Mouse (Mus musculus): ENCODE measurements around the gene Olfr315. TPM values are rescaled to one million over a fixed set of nuclear protein-coding genes. Genes with fewer than 3 reads are reported as not detected.

Olfr315 gene
- polyA plus RNA-seq, 1 experiment from 2014 or later, result not detected

Other genes starting within 250 kb of the Olfr315 start
- not detected in 2 replicates for gene Olfr330, start 238.4 kb upstream of the Olfr315 start, polyA plus RNA-seq (2016; fragmentation: Nextera tagmentation; extraction: Ambion mirVana)
- gene Olfr329-ps, start 226.8 kb upstream of the Olfr315 start, polyA plus RNA-seq (2016; fragmentation: Nextera tagmentation; extraction: Ambion mirVana), result not detected in 2 replicates
- gene Olfr328, start 217.6 kb upstream of the Olfr315 start, polyA plus RNA-seq (2016; fragmentation: Nextera tagmentation; extraction: Ambion mirVana), result 0.09 TPM in 1 of 2 replicates, not detected in the other
- gene Olfr224, start 202.6 kb upstream of the Olfr315 start, polyA plus RNA-seq (2016; fragmentation: Nextera tagmentation; extraction: Ambion mirVana), result not detected in 2 replicates
- gene Olfr325, start 195.5 kb upstream of the Olfr315 start, polyA plus RNA-seq (2016; fragmentation: Nextera tagmentation; extraction: Ambion mirVana), result not detected in 2 replicates
- not detected in 2 replicates for gene Olfr324, start 178.1 kb upstream of the Olfr315 start, polyA plus RNA-seq (2016; fragmentation: Nextera tagmentation; extraction: Ambion mirVana)
- gene 2210407C18Rik, start 157.1 kb upstream of the Olfr315 start, polyA plus RNA-seq (2016; fragmentation: Nextera tagmentation; extraction: Ambion mirVana), result not detected in 2 replicates
- not detected in 2 replicates for gene Olfr323, start 142.7 kb upstream of the Olfr315 start, polyA plus RNA-seq (2016; fragmentation: Nextera tagmentation; extraction: Ambion mirVana)
- gene Trim58, start 132.7 kb upstream of the Olfr315 start, polyA plus RNA-seq (2016; fragmentation: Nextera tagmentation; extraction: Ambion mirVana), result 0.41 and 0.44 TPM in 2 replicates
- gene Olfr322, start 114.4 kb upstream of the Olfr315 start, polyA plus RNA-seq (2016; fragmentation: Nextera tagmentation; extraction: Ambion mirVana), result not detected in 2 replicates
- gene Olfr320, start 92.1 kb upstream of the Olfr315 start, polyA plus RNA-seq (2016; fragmentation: Nextera tagmentation; extraction: Ambion mirVana), result not detected in 2 replicates
- gene Olfr319, start 74.0 kb upstream of the Olfr315 start, polyA plus RNA-seq (2016; fragmentation: Nextera tagmentation; extraction: Ambion mirVana), result not detected in 2 replicates
- not detected in 2 replicates for gene Olfr318, start 49.2 kb upstream of the Olfr315 start, polyA plus RNA-seq (2016; fragmentation: Nextera tagmentation; extraction: Ambion mirVana)
- gene Olfr317, start 34.0 kb upstream of the Olfr315 start, polyA plus RNA-seq (2016; fragmentation: Nextera tagmentation; extraction: Ambion mirVana), result 0.06 and 0.16 TPM in 2 replicates
- gene Olfr316, start 20.5 kb upstream of the Olfr315 start, polyA plus RNA-seq (2016; fragmentation: Nextera tagmentation; extraction: Ambion mirVana), result not detected in 2 replicates
- gene Olfr314, start 9.8 kb downstream of the Olfr315 start, polyA plus RNA-seq (2016; fragmentation: Nextera tagmentation; extraction: Ambion mirVana), result not detected in 2 replicates
- gene Fam183b, start 28.8 kb downstream of the Olfr315 start, polyA plus RNA-seq (2016; fragmentation: Nextera tagmentation; extraction: Ambion mirVana), result 5.2 and 7.4 TPM in 2 replicates
- gene Olfr313, start 41.8 kb downstream of the Olfr315 start, polyA plus RNA-seq (2016; fragmentation: Nextera tagmentation; extraction: Ambion mirVana), result not detected in 2 replicates
- not detected in 2 replicates for gene Olfr312, start 56.0 kb downstream of the Olfr315 start, polyA plus RNA-seq (2016; fragmentation: Nextera tagmentation; extraction: Ambion mirVana)
- not detected in 2 replicates for gene Olfr311, start 66.1 kb downstream of the Olfr315 start, polyA plus RNA-seq (2016; fragmentation: Nextera tagmentation; extraction: Ambion mirVana)
- gene Gm12258, start 74.0 kb downstream of the Olfr315 start, polyA plus RNA-seq (2016; fragmentation: Nextera tagmentation; extraction: Ambion mirVana), result 16.8 and 18.2 TPM in 2 replicates
- 10.7 and 10.8 TPM in 2 replicates for gene 2810021J22Rik, start 94.0 kb downstream of the Olfr315 start, polyA plus RNA-seq (2016; fragmentation: Nextera tagmentation; extraction: Ambion mirVana)
- gene Zfp39, start 131.0 kb downstream of the Olfr315 start, polyA plus RNA-seq (2016; fragmentation: Nextera tagmentation; extraction: Ambion mirVana), result 4.3 and 7.0 TPM in 2 replicates
- not detected in 2 replicates for gene Btnl10, start 144.7 kb downstream of the Olfr315 start, polyA plus RNA-seq (2016; fragmentation: Nextera tagmentation; extraction: Ambion mirVana)
- 594 and 608 TPM in 2 replicates for gene Rnf187, start 165.7 kb downstream of the Olfr315 start, polyA plus RNA-seq (2016; fragmentation: Nextera tagmentation; extraction: Ambion mirVana)
- 167 and 246 TPM in 2 replicates for gene Hist3h2ba, start 175.7 kb downstream of the Olfr315 start, polyA plus RNA-seq (2016; fragmentation: Nextera tagmentation; extraction: Ambion mirVana)
- gene Hist3h2a, start 181.5 kb downstream of the Olfr315 start, polyA plus RNA-seq (2016; fragmentation: Nextera tagmentation; extraction: Ambion mirVana), result 91.6 and 103 TPM in 2 replicates
- 0.84 and 1.0 TPM in 2 replicates for gene Trim17, start 181.5 kb downstream of the Olfr315 start, polyA plus RNA-seq (2016; fragmentation: Nextera tagmentation; extraction: Ambion mirVana)
- 20.5 TPM in 2 replicates for gene Trim11, start 204.9 kb downstream of the Olfr315 start, polyA plus RNA-seq (2016; fragmentation: Nextera tagmentation; extraction: Ambion mirVana)

Data from neural tube, embryonic 12.5 days (tissue).